Mouse (Mus musculus) ES-Bruce4 (cell line): ENCODE measurements around the gene Bax. TPM values are rescaled to one million over a fixed set of nuclear protein-coding genes. Genes with fewer than 3 reads are reported as not detected.
A peak's percentile ranks its signal among the peaks of the same experiment; 100 is the strongest.

ENCODE experiments used
- H3K27ac ChIP-seq: 2 replicates; pipeline ENCODE4 v1.5.1; 2012; ENCODE audit warnings: low read length, inconsistent platforms; ENCODE audit not compliant: insufficient read depth
- H3K27me3 ChIP-seq: 2 replicates; pipeline ENCODE4 v1.6.1; 2012; ENCODE audit warnings: mild to moderate bottlenecking, low read length, inconsistent platforms; ENCODE audit not compliant: control insufficient read depth, poor library complexity, insufficient read depth, severe bottlenecking
- H3K36me3 ChIP-seq: 2 replicates; pipeline ENCODE4 v1.6.1; 2012; ENCODE audit warnings: inconsistent platforms, mild to moderate bottlenecking, low read length, moderate library complexity; ENCODE audit not compliant: control insufficient read depth, poor library complexity, insufficient read depth, severe bottlenecking
- H3K4me1 ChIP-seq: one replicate; pipeline ENCODE4 v1.8.1; 2011; ENCODE audit warnings: low read length; ENCODE audit not compliant: control insufficient read depth, insufficient read depth
- H3K4me3 ChIP-seq: 2 replicates; pipeline ENCODE4 v1.5.1; 2011; ENCODE audit warnings: low read depth, mild to moderate bottlenecking, low read length
- H3K9ac ChIP-seq: 2 replicates; pipeline ENCODE4 v1.6.1; 2012; ENCODE audit warnings: low read depth, mild to moderate bottlenecking, inconsistent platforms; ENCODE audit not compliant: poor library complexity, severe bottlenecking
- H3K9me3 ChIP-seq: replicated peaks from 2 replicates; pipeline ENCODE4 v1.6.1; 2012; ENCODE audit warnings: mild to moderate bottlenecking, low read length, inconsistent platforms; ENCODE audit not compliant: control insufficient read depth, poor library complexity, insufficient read depth, severe bottlenecking
- CTCF ChIP-seq: IDR thresholded peaks from one replicate; pipeline ENCODE4 v1.8.1; 2011; ENCODE audit warnings: low read depth, low read length
- EP300 ChIP-seq: IDR thresholded peaks from 2 replicates; pipeline ENCODE4 v1.6.1; 2011; ENCODE audit warnings: low read depth, low read length; ENCODE audit not compliant: insufficient read depth
- POLR2A ChIP-seq: IDR thresholded peaks from one replicate; pipeline ENCODE4 v1.8.1; 2011; ENCODE audit warnings: low read length; ENCODE audit not compliant: insufficient read depth
- polyA plus RNA-seq: library from polyadenylated mRNA; stranded (reverse); fragments of >200 nt; gene quantifications from 2 replicates; pipeline ENCODE4 v1.2.4, GENCODE M21; 2011; ENCODE audit warnings: low read depth; ENCODE audit not compliant: missing spikeins, insufficient read depth, insufficient read length

Gene Bax
- polyA plus RNA-seq, 1 experiment: 250 TPM

DNA sequence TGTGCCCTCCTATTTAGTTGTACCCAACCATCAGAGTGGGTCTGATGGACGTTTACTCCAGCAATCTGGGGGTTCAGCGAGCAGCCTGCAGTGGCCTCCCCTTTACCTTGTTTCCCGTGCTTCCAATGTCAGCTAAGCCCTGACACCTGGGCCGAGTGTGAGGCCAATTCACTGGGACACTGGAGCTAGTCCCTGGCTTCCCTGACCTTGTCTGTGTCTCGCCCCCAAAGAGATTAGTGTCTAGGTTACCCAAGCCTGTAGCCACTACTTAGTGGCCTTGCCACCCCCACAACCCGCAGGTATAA, 46.1 kb downstream of the Bax start, which contains the start of gene Lhb:
Gene Lhb, plus strand, starts transcription at position 206 of the 305 bp plus-strand sequence.
- no peak within 1 kb of the TSS for H3K9ac ChIP-seq
- H3K4me1 ChIP-seq: peaks cover 7% of the 10 kb centered on the region
- H3K9me3 ChIP-seq: no peaks in the 10 kb centered on the region
- no peaks in the 10 kb centered on the region for H3K27me3 ChIP-seq
- peak within 1 kb of the TSS; percentile 22 for H3K4me3 ChIP-seq
- H3K36me3 ChIP-seq: peaks cover 43% of the 10 kb centered on the region
- H3K27ac ChIP-seq: peak within 1 kb of the TSS; percentile 7; the same call in 1 of the 2 replicates
- TF ChIP-seq CTCF: no peak
- no peak for TF ChIP-seq EP300
- no peak for TF ChIP-seq POLR2A

DNA sequence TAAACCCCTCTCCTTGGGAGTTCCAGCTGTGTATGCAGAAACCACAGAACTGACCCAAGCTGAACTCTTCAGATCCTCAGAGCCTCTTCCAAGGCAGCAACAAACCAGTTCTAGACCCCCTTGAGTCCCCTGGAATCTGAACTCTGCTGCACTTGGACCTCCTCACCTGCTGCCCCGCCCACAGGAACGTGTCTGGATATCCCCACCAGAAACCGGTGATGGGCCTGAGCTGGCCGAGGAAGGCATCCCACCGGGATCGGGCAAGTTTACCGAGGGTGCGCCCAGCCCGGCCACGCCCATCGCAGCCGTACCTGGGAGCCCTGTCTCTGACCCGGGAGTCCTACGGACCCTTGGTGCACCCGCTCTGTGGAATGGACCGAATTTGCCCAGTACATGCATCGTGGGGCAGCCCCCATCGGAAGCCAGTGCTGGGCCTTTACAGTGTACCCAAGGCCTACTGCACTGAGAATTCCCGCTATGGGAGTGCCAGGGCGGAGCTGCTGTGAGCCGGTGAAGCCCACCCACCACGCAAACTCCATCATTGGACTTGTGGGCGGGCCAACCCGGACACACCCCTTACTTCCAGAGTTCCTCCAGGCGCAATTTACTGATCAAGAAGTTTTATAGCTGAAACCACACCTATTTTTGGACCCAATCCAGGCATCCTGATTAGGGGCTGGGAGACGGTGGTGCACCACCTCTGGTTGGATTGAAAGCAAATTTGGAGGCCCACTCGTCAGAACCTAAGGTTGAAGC, 46.7 kb downstream of the Bax start:
- peaks cover 7% of the 10 kb centered on the region for H3K4me1 ChIP-seq
- H3K9me3 ChIP-seq: no peaks in the 10 kb centered on the region
- no peaks in the 10 kb centered on the region for H3K27me3 ChIP-seq
- TF ChIP-seq CTCF: no peak
- 0 out of 2 replicates have a peak, but pooled peaks have one; percentile 39 for TF ChIP-seq EP300
- TF ChIP-seq POLR2A: no peak
- peaks cover 39% of the 10 kb centered on the region for H3K36me3 ChIP-seq
- H3K9ac ChIP-seq: no peak overlapping the region
- peak overlapping the region; percentile 7; the same call in 1 of the 2 replicates for H3K27ac ChIP-seq
- H3K4me3 ChIP-seq: peak overlapping the region; percentile 22

DNA sequence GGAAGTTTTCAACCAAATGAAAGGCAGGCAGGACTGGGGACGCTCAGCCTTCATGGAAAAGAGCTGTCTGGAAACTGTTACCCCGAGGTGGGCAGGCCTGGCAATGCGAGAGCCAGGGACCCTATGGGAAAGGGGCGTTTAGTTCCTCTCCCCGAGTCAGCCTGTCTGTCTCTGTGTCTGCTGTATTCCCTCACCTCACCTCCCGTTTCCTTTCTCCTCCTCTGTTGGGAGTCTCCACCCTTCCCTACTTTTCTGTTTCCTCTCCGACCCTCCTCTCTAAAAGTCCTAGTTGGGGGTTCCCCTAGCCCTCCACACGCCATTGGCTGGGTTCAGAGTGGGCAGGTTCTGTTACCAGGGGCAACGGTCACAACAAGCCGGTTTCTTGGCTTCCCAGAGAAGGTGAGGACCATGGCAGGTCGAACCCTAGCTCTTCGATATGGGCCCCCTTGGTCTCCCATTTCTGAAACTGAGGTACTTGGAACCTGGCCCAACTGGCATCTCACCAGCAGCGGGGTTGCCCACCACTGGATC, 48.7 kb downstream of the Bax start:
- 0 out of 2 replicates have a peak overlapping the region, but pooled peaks have one; percentile 7 for H3K9ac ChIP-seq
- no peaks in the 10 kb centered on the region for H3K27me3 ChIP-seq
- no peaks in the 10 kb centered on the region for H3K9me3 ChIP-seq
- no peak for TF ChIP-seq POLR2A
- no peak for TF ChIP-seq EP300
- no peak for TF ChIP-seq CTCF
- H3K4me3 ChIP-seq: no peak overlapping the region
- peaks cover 19% of the 10 kb centered on the region for H3K36me3 ChIP-seq
- H3K4me1 ChIP-seq: peaks cover 7% of the 10 kb centered on the region
- H3K27ac ChIP-seq: no peak overlapping the region

DNA sequence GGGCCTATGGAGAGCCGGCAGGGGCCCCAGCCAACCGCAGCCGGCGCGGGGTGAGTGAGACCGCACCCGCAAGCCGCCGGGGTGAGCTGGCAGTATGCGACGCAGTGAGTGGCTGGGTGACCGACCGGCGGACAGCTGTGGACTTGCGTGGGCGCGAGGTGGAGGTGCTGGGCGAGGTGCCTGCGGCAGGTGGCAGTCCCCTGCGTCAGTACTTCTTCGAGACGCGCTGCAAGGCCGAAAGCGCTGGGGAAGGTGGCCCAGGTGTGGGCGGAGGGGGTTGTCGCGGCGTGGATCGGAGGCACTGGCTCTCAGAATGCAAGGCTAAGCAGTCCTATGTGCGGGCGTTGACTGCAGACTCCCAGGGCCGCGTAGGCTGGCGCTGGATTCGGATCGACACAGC, 51.1 kb downstream of the Bax start:
- Histone ChIP-seq H3K9ac (peak overlapping the region; percentile 49), H3K27ac (no peak overlapping the region), H3K9me3 (no peaks in the 10 kb centered on the region), H3K27me3 (no peaks in the 10 kb centered on the region), H3K4me1 (peaks cover 10% of the 10 kb centered on the region), H3K36me3 (no peaks in the 10 kb centered on the region), H3K4me3 (peak overlapping the region; percentile 43)
- TF ChIP-seq POLR2A (no peak), EP300 (no peak), CTCF (no peak)

DNA sequence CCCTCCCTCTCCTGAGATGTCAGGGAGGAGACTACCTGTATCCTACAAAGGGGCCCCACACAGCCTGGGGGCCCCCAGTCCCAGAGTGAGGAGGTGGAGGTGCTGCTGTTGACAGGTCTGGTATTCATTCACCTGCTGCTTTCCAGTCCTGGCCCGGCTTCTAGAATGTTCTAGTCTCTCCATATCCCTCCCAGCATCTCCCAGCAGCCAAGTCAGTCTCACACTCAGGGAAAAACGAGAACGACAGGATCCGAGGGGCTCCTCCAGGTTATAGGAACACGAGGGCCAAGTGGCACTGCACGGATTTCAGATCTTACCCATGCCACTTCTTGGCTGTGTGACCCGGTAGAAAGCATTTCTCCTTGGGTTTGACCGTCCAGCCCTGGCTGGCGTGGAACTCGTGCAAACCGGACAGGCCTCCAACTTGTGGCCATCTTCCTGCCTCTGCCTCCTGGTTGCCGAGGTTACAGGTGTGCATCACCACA, 51.9 kb downstream of the Bax start:
- Histone ChIP-seq H3K27me3 (no peaks in the 10 kb centered on the region), H3K27ac (no peak overlapping the region), H3K9me3 (no peaks in the 10 kb centered on the region), H3K36me3 (no peaks in the 10 kb centered on the region), H3K9ac (no peak overlapping the region), H3K4me1 (peaks cover 10% of the 10 kb centered on the region), H3K4me3 (no peak overlapping the region)
- no peak for TF ChIP-seq POLR2A
- TF ChIP-seq EP300: no peak
- TF ChIP-seq CTCF: no peak
